Mouse (Mus musculus): ENCODE data around the gene Foxe1. TPM values are rescaled to one million over a fixed set of nuclear protein-coding genes. Genes with fewer than 3 reads are reported as not detected.
A peak's percentile ranks its signal among the peaks of the same experiment; 100 is the strongest.

Gene Foxe1
- not detected for total RNA-seq (2022)

- no peak for DNase-seq (ENCODE audit: low spot score in 2 of 2)
Measured at GRCm38 (mm10) chr4:46343596-46344260, at the start of gene Foxe1. Gene Foxe1 (plus strand): TSS chr4:46343609.

GRCm38 (mm10) chr4:46304071-46304470, 39.3 kb upstream of the Foxe1 start:
- DNase-seq (ENCODE audit: low spot score in 2 of 2) = peak; percentile 9 to 47

GRCm38 (mm10) chr4:46304757-46305384, 38.5 kb upstream of the Foxe1 start:
- peak; percentile 66 to 72 for DNase-seq (ENCODE audit: low spot score in 2 of 2)

GRCm38 (mm10) chr4:46305436-46305835, 38.0 kb upstream of the Foxe1 start:
- DNase-seq (ENCODE audit: low spot score in 2 of 2) = no peak

- DNase-seq (ENCODE audit: low spot score in 2 of 2) = no peak
Measured at GRCm38 (mm10) chr4:46307341-46307740, 36.1 kb upstream of the Foxe1 start.

- DNase-seq (ENCODE audit: low spot score in 2 of 2) = no peak
Measured at GRCm38 (mm10) chr4:46307869-46308268, 35.5 kb upstream of the Foxe1 start.

GRCm38 (mm10) chr4:46311631-46312030, 31.8 kb upstream of the Foxe1 start:
- no peak for DNase-seq (ENCODE audit: low spot score in 2 of 2)

- DNase-seq (ENCODE audit: low spot score in 2 of 2) = no peak
Measured at GRCm38 (mm10) chr4:46321730-46322389, 21.5 kb upstream of the Foxe1 start.

GRCm38 (mm10) chr4:46322715-46323114, 20.7 kb upstream of the Foxe1 start:
- no peak for DNase-seq (ENCODE audit: low spot score in 2 of 2)

GRCm38 (mm10) chr4:46328906-46329305, 14.5 kb upstream of the Foxe1 start:
- DNase-seq (ENCODE audit: low spot score in 2 of 2) = no peak

- DNase-seq (ENCODE audit: low spot score in 2 of 2) = no peak
Measured at GRCm38 (mm10) chr4:46335846-46336245, 7.6 kb upstream of the Foxe1 start.

GRCm38 (mm10) chr4:46337990-46338389, 5.4 kb upstream of the Foxe1 start:
- no peak for DNase-seq (ENCODE audit: low spot score in 2 of 2)

- DNase-seq (ENCODE audit: low spot score in 2 of 2) = no peak
Measured at GRCm38 (mm10) chr4:46339026-46339425, 4.4 kb upstream of the Foxe1 start.

GRCm38 (mm10) chr4:46339584-46339983, 3.8 kb upstream of the Foxe1 start:
- no peak for DNase-seq (ENCODE audit: low spot score in 2 of 2)

- no peak for DNase-seq (ENCODE audit: low spot score in 2 of 2)
Measured at GRCm38 (mm10) chr4:46341831-46342680, 1.4 kb upstream of the Foxe1 start.

- no peak for DNase-seq (ENCODE audit: low spot score in 2 of 2)
Measured at GRCm38 (mm10) chr4:46342711-46343286, 610 bp upstream of the Foxe1 start.

- DNase-seq (ENCODE audit: low spot score in 2 of 2) = no peak
Measured at GRCm38 (mm10) chr4:46344288-46344687, 879 bp downstream of the Foxe1 start.

- DNase-seq (ENCODE audit: low spot score in 2 of 2) = no peak
Measured at GRCm38 (mm10) chr4:46345056-46345772, 1.8 kb downstream of the Foxe1 start.

GRCm38 (mm10) chr4:46345773-46346100, 2.3 kb downstream of the Foxe1 start:
- DNase-seq (ENCODE audit: low spot score in 2 of 2) = no peak

GRCm38 (mm10) chr4:46346221-46346620, 2.8 kb downstream of the Foxe1 start:
- no peak for DNase-seq (ENCODE audit: low spot score in 2 of 2)

- DNase-seq (ENCODE audit: low spot score in 2 of 2) = no peak
Measured at GRCm38 (mm10) chr4:46347141-46347540, 3.7 kb downstream of the Foxe1 start.
